Mouse (Mus musculus): Measurements from ENCODE around the gene Mpl. TPM values are rescaled to one million over a fixed set of nuclear protein-coding genes. Genes with fewer than 3 reads are reported as not detected.

The Mpl gene
- total and polyA plus RNA-seq, 3 experiments = 0.31 to 1.5 (median 1.3) TPM

- H3K27me3 ChIP-seq (ENCODE audit: control insufficient read depth, insufficient read depth, low read length) = no peaks in the 10 kb centered on the region
- intact Hi-C loops (cut with DNase I) = no loop called here
- H3K36me3 ChIP-seq (ENCODE audit: control insufficient read depth, insufficient read depth, low read length) = no peaks in the 10 kb centered on the region; the same call in 1 of the 2 replicates
- no peak overlapping the region for H3K9ac ChIP-seq (ENCODE audit: low read depth, low read length)
- peaks cover 5% of the 10 kb centered on the region for H3K4me1 ChIP-seq (ENCODE audit: control insufficient read depth, insufficient read depth, low read length)
- no peak for TF ChIP-seq POLR2A (IDR thresholded peaks at IDR 0.05; ENCODE audit: insufficient read depth, low read depth, low read length)
- no peak for TF ChIP-seq EP300 (IDR thresholded peaks at IDR 0.05; ENCODE audit: insufficient read depth, low read depth, low read length)
- no peak for DNase-seq
- no peaks in the 10 kb centered on the region for H3K79me2 ChIP-seq (replicated peaks; ENCODE audit: control insufficient read depth, insufficient read depth, low read length)
- no peak overlapping the region for H3K27ac ChIP-seq
- H3K4me3 ChIP-seq = no peak overlapping the region
- 83% methylated on average over 5 of the region's 5 CpGs for WGBS
These were observed 46.4 kb downstream of the Mpl start for GRCm38 (mm10) chr4:118410871-118411270.

GRCm38 (mm10) chr4:118409142-118409900 is 48.0 kb downstream of the Mpl start, which contains the start of the genes Szt2 and Med8:
Gene Szt2 (minus strand): TSS chr4:118409273.
Gene Med8 (plus strand): TSS chr4:118409337.
- under 1% methylated on average over 53 of the region's 53 CpGs for WGBS
- Histone ChIP-seq H3K4me1 (ENCODE audit: control insufficient read depth, insufficient read depth, low read length) (peaks cover 5% of the 10 kb centered on the region), H3K36me3 (ENCODE audit: control insufficient read depth, insufficient read depth, low read length) (no peaks in the 10 kb centered on the region; the same call in 1 of the 2 replicates), H3K27ac (peak within 1 kb of the TSS; percentile 82), H3K79me2 (replicated peaks; ENCODE audit: control insufficient read depth, insufficient read depth, low read length) (no peaks in the 10 kb centered on the region), H3K4me3 (peak within 1 kb of the TSS; percentile 70), H3K27me3 (ENCODE audit: control insufficient read depth, insufficient read depth, low read length) (no peaks in the 10 kb centered on the region), H3K9ac (ENCODE audit: low read depth, low read length) (peak within 1 kb of the TSS; percentile 89)
- intact Hi-C loops (cut with DNase I) = loop anchor here (1.0 to 2.0 kb wide), 2 partner anchors 19 to 107 kb away; partner anchors contain the start of gene Elovl1
- TF ChIP-seq EP300 (IDR thresholded peaks at IDR 0.05; ENCODE audit: insufficient read depth, low read depth, low read length) (0 out of 2 replicates have a peak, but pooled peaks have one; percentile 34), POLR2A (IDR thresholded peaks at IDR 0.05; ENCODE audit: insufficient read depth, low read depth, low read length) (peak; percentile 68), CTCF (IDR thresholded peaks at IDR 0.05) (no peak)
- peak; percentile 90 to 94 for DNase-seq

- no peaks in the 10 kb centered on the region for H3K79me2 ChIP-seq (replicated peaks; ENCODE audit: control insufficient read depth, insufficient read depth, low read length)
- TF ChIP-seq POLR2A (IDR thresholded peaks at IDR 0.05; ENCODE audit: insufficient read depth, low read depth, low read length) (no peak), EP300 (IDR thresholded peaks at IDR 0.05; ENCODE audit: insufficient read depth, low read depth, low read length) (no peak)
- no peaks in the 10 kb centered on the region for H3K36me3 ChIP-seq (ENCODE audit: control insufficient read depth, insufficient read depth, low read length)
- no peaks in the 10 kb centered on the region for H3K4me1 ChIP-seq (ENCODE audit: control insufficient read depth, insufficient read depth, low read length)
- no peak overlapping the region for H3K27ac ChIP-seq
- intact Hi-C loops (cut with DNase I) = no loop called here
- no peak overlapping the region for H3K4me3 ChIP-seq
- DNase-seq = no peak
- no peak overlapping the region for H3K9ac ChIP-seq (ENCODE audit: low read depth, low read length)
- WGBS = 80% methylated on average over 12 of the region's 12 CpGs
- H3K27me3 ChIP-seq (ENCODE audit: control insufficient read depth, insufficient read depth, low read length) = no peaks in the 10 kb centered on the region
These were observed 54.6 kb downstream of the Mpl start for GRCm38 (mm10) chr4:118402701-118403100.

DNA sequence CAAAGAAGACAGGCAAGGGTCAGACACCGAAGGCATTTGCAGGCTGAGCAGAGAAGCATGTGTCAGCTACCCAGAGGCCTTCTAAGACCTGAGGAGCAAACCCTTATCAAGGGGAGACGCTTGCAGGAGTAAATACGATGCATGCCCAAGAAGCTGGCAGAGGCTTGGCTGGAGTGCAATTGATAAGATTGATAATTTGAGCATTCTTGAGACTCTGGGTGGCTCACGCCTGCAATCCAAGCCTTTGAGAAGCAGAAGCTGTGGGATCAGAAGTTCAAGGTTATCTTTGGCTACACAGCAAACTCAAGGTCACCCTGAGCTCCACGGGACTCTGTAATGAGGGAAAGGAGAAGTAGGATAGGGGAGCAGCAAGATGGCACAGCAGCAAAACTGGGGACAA is 55.4 kb downstream of the Mpl start:
- no peak overlapping the region for H3K27ac ChIP-seq
- no peaks in the 10 kb centered on the region for H3K36me3 ChIP-seq (ENCODE audit: control insufficient read depth, insufficient read depth, low read length)
- TF ChIP-seq CTCF (IDR thresholded peaks at IDR 0.05) (no peak), POLR2A (IDR thresholded peaks at IDR 0.05; ENCODE audit: insufficient read depth, low read depth, low read length) (no peak), EP300 (IDR thresholded peaks at IDR 0.05; ENCODE audit: insufficient read depth, low read depth, low read length) (no peak)
- H3K9ac ChIP-seq (ENCODE audit: low read depth, low read length) = no peak overlapping the region
- no peaks in the 10 kb centered on the region for H3K79me2 ChIP-seq (replicated peaks; ENCODE audit: control insufficient read depth, insufficient read depth, low read length)
- WGBS = 76% methylated on average over 5 of the region's 5 CpGs
- H3K27me3 ChIP-seq (ENCODE audit: control insufficient read depth, insufficient read depth, low read length) = no peaks in the 10 kb centered on the region
- no peaks in the 10 kb centered on the region for H3K4me1 ChIP-seq (ENCODE audit: control insufficient read depth, insufficient read depth, low read length)
- no peak overlapping the region for H3K4me3 ChIP-seq
- intact Hi-C loops (cut with DNase I) = no loop called here
- no peak for DNase-seq

DNA sequence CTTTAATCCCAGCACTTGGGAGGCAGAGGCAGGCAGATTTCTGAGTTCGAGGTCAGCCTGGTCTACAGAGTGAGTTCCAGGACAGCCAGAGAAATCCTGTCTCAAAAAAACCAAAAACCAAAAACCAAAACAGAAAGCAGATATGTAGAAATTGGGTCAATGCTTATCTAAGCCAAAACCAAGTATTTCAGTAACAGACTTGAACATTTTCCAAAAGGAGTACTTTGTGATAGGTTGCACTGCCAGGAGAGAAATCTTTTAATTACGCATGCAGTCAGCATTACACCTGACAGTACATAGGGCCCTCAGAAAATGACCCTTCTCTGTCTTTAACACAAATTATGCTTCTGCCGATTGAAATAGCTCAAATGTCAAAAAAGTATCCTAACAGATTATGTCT is 55.9 kb downstream of the Mpl start:
- no peak overlapping the region for H3K4me3 ChIP-seq
- H3K36me3 ChIP-seq (ENCODE audit: control insufficient read depth, insufficient read depth, low read length) = no peaks in the 10 kb centered on the region
- intact Hi-C loops (cut with DNase I) = no loop called here
- no peak overlapping the region for H3K27ac ChIP-seq
- TF ChIP-seq POLR2A (IDR thresholded peaks at IDR 0.05; ENCODE audit: insufficient read depth, low read depth, low read length) = no peak
- no peak for TF ChIP-seq CTCF (IDR thresholded peaks at IDR 0.05)
- no peak for TF ChIP-seq EP300 (IDR thresholded peaks at IDR 0.05; ENCODE audit: insufficient read depth, low read depth, low read length)
- no peak for DNase-seq
- WGBS = 90% methylated on average over 3 of the region's 3 CpGs
- no peak overlapping the region for H3K9ac ChIP-seq (ENCODE audit: low read depth, low read length)
- H3K79me2 ChIP-seq (replicated peaks; ENCODE audit: control insufficient read depth, insufficient read depth, low read length) = no peaks in the 10 kb centered on the region
- no peaks in the 10 kb centered on the region for H3K27me3 ChIP-seq (ENCODE audit: control insufficient read depth, insufficient read depth, low read length)
- no peaks in the 10 kb centered on the region for H3K4me1 ChIP-seq (ENCODE audit: control insufficient read depth, insufficient read depth, low read length)

GRCm38 (mm10) chr4:118398400-118398799 is 58.9 kb downstream of the Mpl start:
- WGBS = 93% methylated on average over 6 of the region's 6 CpGs
- Histone ChIP-seq H3K4me1 (ENCODE audit: control insufficient read depth, insufficient read depth, low read length) (peaks cover 5% of the 10 kb centered on the region), H3K27me3 (ENCODE audit: control insufficient read depth, insufficient read depth, low read length) (no peaks in the 10 kb centered on the region), H3K79me2 (replicated peaks; ENCODE audit: control insufficient read depth, insufficient read depth, low read length) (no peaks in the 10 kb centered on the region), H3K4me3 (no peak overlapping the region), H3K9ac (ENCODE audit: low read depth, low read length) (no peak overlapping the region), H3K27ac (no peak overlapping the region), H3K36me3 (ENCODE audit: control insufficient read depth, insufficient read depth, low read length) (peaks cover 3% of the 10 kb centered on the region; the same call in 1 of the 2 replicates)
- DNase-seq = no peak
- intact Hi-C loops (cut with DNase I) = no loop called here
- TF ChIP-seq EP300 (IDR thresholded peaks at IDR 0.05; ENCODE audit: insufficient read depth, low read depth, low read length) (no peak), POLR2A (IDR thresholded peaks at IDR 0.05; ENCODE audit: insufficient read depth, low read depth, low read length) (no peak), CTCF (IDR thresholded peaks at IDR 0.05) (no peak)

Data from heart, adult 2 months (tissue).